Mouse (Mus musculus) brain, embryonic 14.5 days (tissue): ENCODE data around the gene Prss43.

ENCODE experiments used
- CTCF ChIP-seq: fragments of 200-500 bp; IDR thresholded peaks from 2 replicates; pipeline ENCODE4 v1.5.1; 2012; ENCODE audit warnings: inconsistent platforms, mild to moderate bottlenecking, moderate library complexity, borderline replicate concordance; ENCODE audit not compliant: insufficient read depth, insufficient read length; ENCODE audit errors: extremely low read depth
- POLR2A ChIP-seq: fragments of 200-500 bp; IDR thresholded peaks from 2 replicates; pipeline ENCODE4 v1.6.1; 2012; ENCODE audit warnings: mild to moderate bottlenecking, inconsistent platforms, borderline replicate concordance; ENCODE audit not compliant: poor library complexity, insufficient read depth, insufficient read length, severe bottlenecking; ENCODE audit errors: extremely low read depth

DNA sequence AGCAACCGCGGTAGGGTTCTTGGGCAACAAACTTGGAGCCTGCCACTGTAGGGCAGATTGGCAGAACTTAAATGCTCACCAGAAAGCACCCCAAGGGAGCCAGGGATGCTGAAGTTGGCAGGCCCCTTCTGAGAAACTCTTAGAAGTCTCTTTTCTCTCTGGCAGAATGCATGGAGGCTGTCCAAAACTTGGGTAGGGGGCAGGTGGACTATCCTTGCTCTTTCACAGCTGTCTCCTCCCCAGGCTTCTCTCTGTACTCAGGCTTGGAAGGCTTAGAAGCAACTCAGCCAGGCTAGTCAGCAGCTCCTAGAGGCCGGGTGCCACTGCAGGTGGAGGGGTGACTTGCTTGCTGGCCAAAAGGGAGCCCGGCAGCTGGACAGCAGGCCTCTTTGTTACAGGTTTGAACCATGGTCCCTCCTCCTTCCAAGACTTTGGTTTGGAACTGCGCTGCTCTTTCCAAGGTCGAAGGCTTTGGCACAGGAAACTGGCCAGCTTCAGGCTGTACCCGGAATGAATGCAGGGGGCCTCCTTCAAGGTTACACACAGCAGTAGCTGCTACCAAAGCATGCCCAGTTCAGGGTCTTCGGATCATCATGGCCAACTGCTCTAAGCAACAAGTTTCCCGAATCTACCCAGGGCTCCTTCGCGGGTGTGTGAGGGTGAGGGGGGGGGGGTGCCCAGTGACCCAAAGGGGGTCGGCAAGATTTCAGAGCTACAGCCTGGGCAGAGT lies 52.9 kb downstream of the Prss43 start, which contains the start of gene Als2cl:
- TF ChIP-seq CTCF (no peak), POLR2A (no peak)
